Mouse (Mus musculus) monocyte, adult 5-6 weeks (primary cell): ENCODE data around the gene Aen. TPM values are rescaled to one million over a fixed set of nuclear protein-coding genes. Genes with fewer than 3 reads are reported as not detected.

ENCODE experiments used
- ATAC-seq: fragments of 153-309, 156-312 bp; replicated peaks from 2 replicates; pipeline ENCODE4 v1.8.0; 2017; ENCODE audit warnings: mild to moderate bottlenecking; ENCODE audit not compliant: low TSS enrichment, insufficient number of reproducible peaks, severe bottlenecking, poor library complexity, low FRiP score
- total RNA-seq: library from RNA; stranded (forward); fragments of 200-1000, 200-491, 200-594 nt; gene quantifications from 3 replicates; pipeline ENCODE4 v1.2.3, GENCODE M21; 2017

Gene Aen
- total RNA-seq, 1 experiment from 2014 or later: 31.2 TPM

DNA sequence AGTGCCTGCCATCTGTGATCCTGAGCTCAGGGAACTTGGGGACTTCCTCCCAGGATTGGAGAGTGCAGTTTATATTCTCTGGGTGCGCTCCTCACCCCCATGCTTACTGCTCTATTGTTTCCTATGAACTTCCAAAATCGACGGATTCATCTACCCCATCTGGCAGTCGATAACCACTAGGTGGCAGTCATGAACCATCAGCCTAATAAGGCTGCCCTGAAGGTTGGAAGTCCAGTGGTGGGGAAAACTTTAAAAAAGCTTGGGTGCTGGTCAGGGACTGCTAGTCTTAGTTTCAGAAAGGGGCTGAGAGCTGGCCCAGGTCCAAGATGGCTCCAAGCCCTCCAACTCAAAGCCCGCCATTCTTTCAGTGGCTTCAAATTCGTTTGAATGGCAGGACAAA is 28.6 kb downstream of the Aen start:
- ATAC-seq: peak; percentile 63

DNA sequence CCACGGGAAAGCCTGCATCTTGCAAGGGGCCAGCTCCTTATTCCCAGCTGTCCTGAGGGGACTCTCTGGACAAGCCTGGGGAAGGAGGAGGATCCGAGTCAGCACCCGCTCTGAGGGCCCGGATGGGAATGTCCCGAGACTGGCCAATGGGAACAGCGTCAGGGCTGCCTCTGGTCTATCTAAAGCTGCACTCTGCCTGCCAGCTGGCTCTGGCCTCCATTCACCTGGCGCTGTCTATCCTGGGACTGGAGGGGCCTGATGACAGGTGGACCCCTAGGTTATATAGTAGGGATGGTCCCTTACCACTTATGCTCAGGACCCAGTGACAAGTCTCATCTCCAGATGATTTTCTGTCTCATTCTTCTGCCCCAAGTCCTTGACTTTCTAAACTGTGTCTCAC is 29.1 kb downstream of the Aen start:
- ATAC-seq: no peak

DNA sequence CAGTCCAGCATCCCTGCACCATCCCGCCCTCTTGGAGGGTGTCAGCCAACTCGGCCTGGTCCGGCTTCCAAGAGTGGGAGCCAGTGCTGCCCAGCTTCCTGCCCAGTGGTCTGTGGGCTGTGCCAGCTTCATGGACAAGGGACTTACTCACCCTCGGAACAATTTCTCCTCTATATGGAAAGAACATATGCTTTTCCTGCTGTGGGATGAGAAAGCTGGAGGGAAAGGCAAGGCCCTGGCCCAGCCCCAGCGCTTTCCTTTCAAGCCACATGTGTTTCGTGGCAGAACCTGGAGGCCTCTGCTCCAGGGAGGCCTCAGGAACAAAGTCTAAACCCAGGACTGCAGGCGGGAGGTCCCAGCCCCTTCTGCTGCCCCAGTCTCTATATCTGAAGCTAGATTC is 30.0 kb downstream of the Aen start:
- ATAC-seq: no peak

DNA sequence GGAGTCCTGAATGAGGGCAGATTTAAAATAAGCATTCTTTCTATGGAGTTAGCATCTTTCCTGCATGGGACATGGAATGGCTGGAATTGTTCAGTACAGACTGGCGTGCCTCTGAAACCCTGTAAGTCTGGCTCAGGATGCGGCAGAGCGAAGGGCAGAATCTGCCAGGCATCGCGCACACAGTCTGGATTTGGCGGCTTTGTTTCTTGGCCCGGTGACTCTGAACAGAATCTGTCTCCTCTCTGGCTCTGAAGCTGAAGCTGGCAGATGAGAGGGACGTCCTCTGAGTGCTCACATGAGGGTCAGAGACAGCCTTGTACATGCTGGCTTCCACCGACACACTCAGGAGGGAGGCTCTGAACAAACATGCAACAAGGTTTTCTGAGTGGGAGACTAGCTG is 30.5 kb downstream of the Aen start:
- no peak for ATAC-seq

DNA sequence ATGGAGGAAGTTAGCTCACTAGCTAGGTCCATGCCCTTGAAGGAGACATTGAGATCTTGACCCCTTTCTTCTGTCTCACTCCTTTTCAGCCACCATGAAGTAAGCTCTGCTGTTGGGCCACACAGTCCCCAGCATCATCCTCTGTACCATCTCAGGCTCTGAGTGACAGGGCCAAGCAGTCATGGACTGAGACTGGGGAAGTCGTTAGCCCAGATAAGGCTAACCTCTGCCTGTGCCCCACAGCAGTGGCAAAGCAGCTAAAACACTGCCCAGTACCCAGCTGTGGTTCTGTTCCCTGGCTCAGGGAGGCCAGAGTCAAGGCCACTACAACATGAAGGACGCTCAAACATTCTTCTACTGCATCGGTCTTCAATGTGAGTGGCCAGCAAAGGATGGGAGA is 31.6 kb downstream of the Aen start:
- no peak for ATAC-seq

DNA sequence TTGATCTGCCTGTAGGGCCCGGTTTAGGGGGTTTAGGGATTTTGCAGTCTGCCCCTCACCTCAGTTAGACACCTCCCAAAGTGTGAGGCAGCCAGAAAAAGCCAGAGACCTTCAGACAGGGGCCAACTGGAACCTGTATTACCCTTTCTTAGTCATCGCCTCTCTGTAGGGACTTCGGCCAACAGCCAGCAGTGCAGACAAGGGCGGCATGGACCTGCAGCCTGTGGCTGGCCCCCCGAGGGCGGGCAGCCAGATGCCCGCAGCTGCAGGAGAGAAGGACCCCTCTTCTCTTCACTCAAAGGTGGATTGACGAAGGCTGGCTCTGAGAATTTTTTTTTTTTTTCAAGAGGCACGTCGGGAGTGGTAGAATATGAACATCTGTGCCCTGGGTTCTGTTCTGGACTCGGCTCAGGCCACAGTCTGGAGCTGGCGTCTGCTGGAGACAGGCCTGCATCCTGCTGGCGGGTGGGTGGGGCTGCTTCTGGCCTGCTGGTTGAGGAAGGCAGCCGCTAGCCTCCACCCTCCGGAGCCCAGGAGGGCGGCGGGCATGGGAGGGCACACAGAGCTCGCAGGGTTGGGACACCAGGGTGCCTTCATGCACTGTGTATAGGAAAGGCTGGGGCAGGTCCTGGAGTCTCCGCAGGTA is 43.4 kb downstream of the Aen start:
- ATAC-seq: no peak

DNA sequence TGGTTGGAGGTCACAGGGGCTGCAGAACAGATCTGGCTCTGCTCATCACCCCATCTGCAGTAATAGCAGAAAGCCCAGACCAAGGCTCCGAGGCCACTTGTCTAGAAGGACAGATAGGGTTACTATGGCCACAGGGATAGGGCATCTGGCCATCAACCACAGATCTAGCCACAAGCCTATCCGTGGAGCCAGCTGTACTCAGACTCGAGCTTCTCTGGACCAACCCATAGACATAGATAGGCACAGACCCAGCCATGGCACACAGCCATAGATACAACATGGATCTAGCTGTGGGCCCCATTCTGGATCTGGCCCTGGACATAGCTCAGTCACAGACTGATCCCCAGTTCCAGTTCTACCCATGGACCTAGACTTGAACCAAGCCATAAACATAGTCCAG is 45.3 kb downstream of the Aen start:
- ATAC-seq: no peak

DNA sequence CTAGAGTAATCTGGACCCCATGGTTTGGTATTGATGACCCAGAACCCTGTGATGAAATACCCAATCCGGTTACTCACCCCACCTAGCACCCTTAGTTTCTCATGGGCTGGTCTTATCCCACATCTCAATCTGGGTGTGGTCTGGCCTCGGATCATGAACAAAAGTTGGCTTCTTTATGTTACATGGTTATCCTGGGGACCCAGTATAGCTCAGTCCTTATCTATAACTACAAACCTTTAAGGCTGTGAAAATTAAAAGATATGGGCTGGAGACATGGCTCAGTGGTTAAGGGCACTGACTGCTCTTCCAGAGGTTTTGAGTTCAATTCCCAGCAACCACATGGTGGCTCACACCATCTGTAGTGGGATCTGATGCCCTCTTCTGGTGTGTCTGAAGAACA is 46.9 kb downstream of the Aen start:
- no peak for ATAC-seq

DNA sequence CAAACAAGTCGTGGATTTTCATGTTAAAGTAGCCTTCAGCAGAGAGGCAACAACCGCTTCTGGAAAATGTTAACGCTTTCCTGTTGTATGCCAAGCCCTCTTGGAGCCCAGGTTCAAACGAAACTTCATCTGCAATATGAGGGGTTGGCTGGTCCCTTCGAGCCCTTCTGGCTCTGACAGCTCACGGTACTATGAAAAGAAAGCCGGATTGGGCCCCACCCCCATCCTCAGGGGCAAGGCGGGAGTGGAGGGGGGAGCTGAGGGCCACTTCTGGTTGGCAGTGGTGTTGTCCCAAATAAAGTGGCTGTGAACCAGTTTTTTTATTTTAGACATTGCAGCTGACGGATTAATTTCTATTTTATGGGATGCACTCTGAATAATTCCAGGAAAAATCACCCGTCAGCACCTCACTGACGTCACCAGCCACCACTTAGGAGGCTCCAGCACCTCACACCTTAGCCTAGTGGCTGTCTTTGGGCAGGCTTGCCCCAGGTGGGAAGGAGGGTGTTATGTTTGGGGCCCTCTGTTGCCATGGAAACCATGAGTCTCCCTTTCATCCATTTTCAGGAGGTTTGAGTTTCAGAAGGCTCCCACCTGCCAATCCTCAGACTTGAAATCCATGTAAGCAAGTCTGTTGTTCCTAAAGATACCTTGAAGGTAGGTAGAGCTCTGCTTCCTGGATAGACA is 58.4 kb downstream of the Aen start:
- no peak for ATAC-seq

DNA sequence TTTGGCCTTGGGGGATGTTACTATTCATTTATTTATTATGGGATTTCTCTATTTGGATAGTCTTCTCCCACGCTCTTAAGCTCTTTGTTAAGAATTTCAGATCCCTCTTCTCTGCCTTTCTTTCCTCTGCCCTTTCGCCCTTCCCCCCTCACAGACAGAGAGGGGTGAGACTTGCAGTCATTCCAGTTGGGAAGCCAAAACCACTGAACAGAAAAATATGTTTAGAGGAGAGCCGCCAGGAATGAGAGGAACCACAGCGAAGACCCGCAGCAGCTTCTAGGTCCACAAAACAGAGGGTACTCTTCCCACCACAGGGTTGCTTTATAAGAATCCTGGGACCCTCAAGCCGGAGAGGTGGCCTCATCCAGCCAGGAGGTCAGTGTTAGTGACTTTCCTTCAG is 59.0 kb downstream of the Aen start:
- ATAC-seq: no peak

DNA sequence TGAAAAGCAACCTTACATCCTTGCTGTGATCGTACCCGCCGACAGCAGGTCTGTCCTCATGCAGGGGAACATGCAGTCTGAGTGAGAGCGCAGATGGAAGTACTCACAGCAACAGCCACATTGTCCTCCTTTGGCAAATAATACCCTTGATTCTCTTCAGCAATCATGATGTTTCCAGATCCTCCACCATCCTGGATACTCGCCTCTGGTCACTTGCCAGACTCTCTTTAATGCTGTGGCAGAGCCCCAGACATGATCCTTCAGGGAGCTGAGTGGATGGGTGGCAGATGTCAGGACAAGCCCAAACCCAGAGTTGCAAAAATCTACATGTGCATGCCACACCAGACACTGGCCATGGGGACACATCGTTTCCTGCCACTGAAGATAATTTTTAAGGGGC is 59.4 kb downstream of the Aen start:
- ATAC-seq: no peak

DNA sequence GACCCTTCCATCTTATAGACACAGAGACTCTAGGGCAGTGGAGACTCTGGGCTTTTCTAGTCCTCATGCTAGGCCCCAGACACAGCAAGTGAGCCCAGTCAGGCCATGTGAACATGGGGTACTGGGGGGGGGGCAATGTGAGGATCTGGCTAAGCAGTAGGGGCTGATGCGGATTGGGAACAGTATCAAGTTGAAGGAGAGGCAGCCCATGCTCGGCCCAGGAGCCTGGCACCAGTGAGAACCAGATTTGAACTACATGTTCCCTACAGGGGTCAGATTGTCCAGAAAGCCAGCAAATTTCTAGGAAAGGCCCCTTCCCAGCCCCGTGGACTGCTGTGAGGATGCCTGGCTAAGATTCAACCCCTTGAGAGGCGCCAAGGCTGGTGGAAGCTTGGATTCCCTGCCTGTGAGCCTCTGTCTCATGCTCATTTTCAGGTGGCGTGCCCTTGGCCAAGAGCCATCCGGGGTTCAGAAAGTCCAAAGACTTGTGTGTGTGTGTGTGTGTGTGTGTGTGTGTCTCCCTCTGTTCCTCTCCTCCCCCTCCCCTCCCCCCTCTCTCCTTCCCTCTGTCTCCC is 62.9 kb downstream of the Aen start:
- ATAC-seq: no peak

Other genes starting within 250 kb of the Aen start
- 0.21 to 7.4 TPM (median 0.76 TPM) in 3 replicates for gene Ntrk3, start 157.8 kb upstream of the Aen start, total RNA-seq
- gene Mrps11, start 112.7 kb upstream of the Aen start, total RNA-seq: 11.3 to 20.0 TPM (median 15.8 TPM) in 3 replicates
- 29.4 to 32.5 TPM (median 29.8 TPM) in 3 replicates for gene Mrpl46, start 112.3 kb upstream of the Aen start, total RNA-seq
- 7.2 to 12.1 TPM (median 8.7 TPM) in 3 replicates for gene Det1, start 48.6 kb upstream of the Aen start, total RNA-seq
- gene Isg20, start 17.6 kb downstream of the Aen start, total RNA-seq: 25.2 to 43.8 TPM (median 37.3 TPM) in 3 replicates
- 0.11 TPM in 1 of 3 replicates, not detected in the others for gene Acan, start 157.6 kb downstream of the Aen start, total RNA-seq
- not detected in 3 replicates for gene Hapln3, start 235.2 kb downstream of the Aen start, total RNA-seq